Mouse (Mus musculus) forebrain, embryonic 12.5 days (tissue): ENCODE results near the gene Opcml. TPM values are rescaled to one million over a fixed set of nuclear protein-coding genes. Genes with fewer than 3 reads are reported as not detected.
A peak's percentile ranks its signal among the peaks of the same experiment; 100 is the strongest.

ENCODE experiments used
- ATAC-seq: fragments of 200-750 bp; cut with Nextera tagmentation; 2 replicates; pipeline ENCODE4 v1.8.0; 2017; ENCODE audit warnings: moderate TSS enrichment; ENCODE audit not compliant: low FRiP score
- H3K27ac ChIP-seq: fragments of 300-500 bp; sonication (generic); 2 replicates; pipeline ENCODE4 v1.5.1; 2016; ENCODE audit warnings: mild to moderate bottlenecking
- H3K27me3 ChIP-seq: fragments of 300-500 bp; sonication (generic); 2 replicates; pipeline ENCODE4 v1.6.1; 2016; ENCODE audit warnings: mild to moderate bottlenecking
- H3K36me3 ChIP-seq: fragments of 300-500 bp; sonication (generic); replicated peaks from 2 replicates; pipeline ENCODE4 v1.6.1; 2016; ENCODE audit warnings: mild to moderate bottlenecking
- H3K4me1 ChIP-seq: fragments of 300-500 bp; sonication (generic); 2 replicates; pipeline ENCODE4 v1.6.1; 2016
- H3K4me2 ChIP-seq: fragments of 300-500 bp; sonication (generic); 2 replicates; pipeline ENCODE4 v1.6.1; 2016; ENCODE audit warnings: mild to moderate bottlenecking, moderate library complexity
- H3K4me3 ChIP-seq: fragments of 300-500 bp; sonication (generic); replicated peaks from 2 replicates; pipeline ENCODE4 v1.5.1; 2016; ENCODE audit warnings: mild to moderate bottlenecking
- H3K9ac ChIP-seq: fragments of 300-500 bp; sonication (generic); 2 replicates; pipeline ENCODE4 v1.6.1; 2016; ENCODE audit warnings: mild to moderate bottlenecking
- H3K9me3 ChIP-seq: fragments of 300-500 bp; sonication (generic); 2 replicates; pipeline ENCODE4 v1.6.1; 2016
- WGBS: fragments of 180-500 bp; shearing (Covaris S2); methylation state at CpG from one replicate; pipeline ENCODE4 v1.1.7; 2016; 5-methylcytosine and 5-hydroxymethylcytosine counted together
- polyA plus RNA-seq: library from polyadenylated mRNA; unstranded; fragments of >200 nt; fragmentation: Nextera tagmentation; extraction: Ambion mirVana; gene quantifications from 2 replicates; pipeline ENCODE4 v1.2.1, GENCODE M21; 2016

Opcml gene
- polyA plus RNA-seq, 1 experiment from 2014 or later, result 6.2 TPM

DNA sequence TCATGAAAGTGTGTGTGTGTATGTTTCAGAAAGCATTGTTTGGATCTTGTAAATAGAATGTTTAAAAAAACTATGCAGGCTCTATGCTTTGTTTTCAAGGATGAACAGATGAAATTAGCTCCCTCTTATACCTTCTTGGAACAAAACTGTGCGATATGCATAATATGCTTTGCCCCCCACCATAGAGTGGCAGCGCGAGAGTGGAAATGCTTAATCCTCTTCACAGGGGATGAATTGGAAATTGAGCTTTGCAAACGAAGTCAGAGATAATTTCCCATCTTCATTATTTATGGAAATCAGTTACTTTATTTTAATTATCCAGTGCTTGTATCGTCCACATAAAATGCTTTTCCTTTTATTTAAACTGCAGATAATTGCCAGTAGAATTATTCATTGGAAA is 99.1 kb downstream of the Opcml start:
- 56% methylated on average over 5 of the region's 5 CpGs for WGBS
- Histone ChIP-seq H3K36me3 (no peaks in the 10 kb centered on the region), H3K9me3 (no peaks in the 10 kb centered on the region), H3K4me1 (0 out of 2 replicates have a peak, but pooled peaks cover 4% of the 10 kb centered on the region), H3K4me3 (no peak overlapping the region), H3K27ac (no peak overlapping the region), H3K27me3 (no peaks in the 10 kb centered on the region), H3K9ac (no peak overlapping the region), H3K4me2 (no peak overlapping the region)
- no peak for ATAC-seq

DNA sequence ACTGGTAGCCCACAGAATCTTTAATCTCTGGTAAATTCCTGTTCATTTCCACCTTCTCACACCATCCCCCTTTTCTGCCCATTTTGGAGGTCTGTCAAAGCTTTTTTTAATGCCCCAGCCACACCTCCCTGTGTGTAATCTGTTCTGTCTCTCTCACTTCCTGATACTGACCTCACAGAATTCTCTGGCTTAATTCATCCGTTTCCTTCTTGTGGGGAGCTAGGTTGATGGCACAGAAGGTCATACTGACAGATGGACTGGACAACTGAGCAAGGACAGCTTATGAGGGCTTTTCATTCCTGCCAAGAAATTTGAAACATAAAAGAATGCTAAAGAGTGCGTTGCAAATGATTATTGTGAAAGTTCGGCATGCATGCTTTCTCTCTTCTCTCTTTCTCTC is 126.7 kb downstream of the Opcml start:
- Histone ChIP-seq H3K4me2 (no peak overlapping the region), H3K4me1 (no peaks in the 10 kb centered on the region), H3K27ac (no peak overlapping the region), H3K27me3 (0 out of 2 replicates have a peak, but pooled peaks cover 2% of the 10 kb centered on the region), H3K36me3 (no peaks in the 10 kb centered on the region), H3K9ac (no peak overlapping the region), H3K4me3 (no peak overlapping the region), H3K9me3 (0 out of 2 replicates have a peak, but pooled peaks cover 2% of the 10 kb centered on the region)
- whole genome bisulfite sequencing, result 69% methylated on average over 3 of the region's 3 CpGs
- ATAC-seq, result no peak

DNA sequence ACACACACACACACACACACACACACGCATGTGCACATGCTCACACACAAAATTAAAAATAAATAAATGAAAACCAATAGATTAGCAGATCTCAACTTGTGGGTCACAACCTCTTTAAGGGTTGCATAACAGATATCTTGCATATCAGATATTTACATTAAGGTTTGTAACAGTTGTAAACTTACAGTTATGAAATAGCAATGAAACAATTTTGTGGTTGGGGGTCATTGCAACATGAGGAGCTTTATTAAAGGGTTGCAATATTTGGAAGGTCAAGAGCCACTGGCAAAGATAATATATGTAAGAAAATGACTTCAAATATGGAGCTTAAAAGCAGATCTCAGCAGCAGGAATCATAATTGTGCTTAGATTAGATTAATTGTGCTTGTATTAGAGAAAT is 132.9 kb downstream of the Opcml start:
- no peaks in the 10 kb centered on the region for H3K9me3 ChIP-seq
- no peak for ATAC-seq
- H3K9ac ChIP-seq, result no peak overlapping the region
- peaks cover 12% of the 10 kb centered on the region; the same call in 1 of the 2 replicates for H3K27me3 ChIP-seq
- peaks cover 6% of the 10 kb centered on the region; the same call in 1 of the 2 replicates for H3K4me1 ChIP-seq
- no peak overlapping the region for H3K4me3 ChIP-seq
- WGBS, result 88% methylated on average over 1 of the region's 1 CpGs
- H3K4me2 ChIP-seq, result no peak overlapping the region
- H3K27ac ChIP-seq, result no peak overlapping the region
- H3K36me3 ChIP-seq, result no peaks in the 10 kb centered on the region

GRCm38 (mm10) chr9:27923945-27924825 is 133.6 kb downstream of the Opcml start:
- H3K4me1 ChIP-seq, result peaks cover 6% of the 10 kb centered on the region; the same call in 1 of the 2 replicates
- 81% methylated on average over 4 of the region's 4 CpGs for WGBS
- no peak overlapping the region for H3K4me3 ChIP-seq
- no peaks in the 10 kb centered on the region for H3K9me3 ChIP-seq
- no peaks in the 10 kb centered on the region for H3K36me3 ChIP-seq
- no peak overlapping the region for H3K4me2 ChIP-seq
- H3K9ac ChIP-seq, result no peak overlapping the region
- no peak for ATAC-seq
- no peak overlapping the region for H3K27ac ChIP-seq
- peaks cover 12% of the 10 kb centered on the region; the same call in 1 of the 2 replicates for H3K27me3 ChIP-seq

GRCm38 (mm10) chr9:27925650-27926049 is 135.1 kb downstream of the Opcml start:
- H3K27me3 ChIP-seq, result peaks cover 12% of the 10 kb centered on the region; the same call in 1 of the 2 replicates
- 0 out of 2 replicates have a peak, but pooled peaks have one; percentile 23 for ATAC-seq
- H3K4me2 ChIP-seq, result no peak overlapping the region
- no peaks in the 10 kb centered on the region for H3K9me3 ChIP-seq
- no peak overlapping the region for H3K4me3 ChIP-seq
- WGBS, result 37% methylated on average over 2 of the region's 2 CpGs
- peaks cover 6% of the 10 kb centered on the region; the same call in 1 of the 2 replicates for H3K4me1 ChIP-seq
- H3K27ac ChIP-seq, result no peak overlapping the region
- H3K9ac ChIP-seq, result no peak overlapping the region
- H3K36me3 ChIP-seq, result no peaks in the 10 kb centered on the region

DNA sequence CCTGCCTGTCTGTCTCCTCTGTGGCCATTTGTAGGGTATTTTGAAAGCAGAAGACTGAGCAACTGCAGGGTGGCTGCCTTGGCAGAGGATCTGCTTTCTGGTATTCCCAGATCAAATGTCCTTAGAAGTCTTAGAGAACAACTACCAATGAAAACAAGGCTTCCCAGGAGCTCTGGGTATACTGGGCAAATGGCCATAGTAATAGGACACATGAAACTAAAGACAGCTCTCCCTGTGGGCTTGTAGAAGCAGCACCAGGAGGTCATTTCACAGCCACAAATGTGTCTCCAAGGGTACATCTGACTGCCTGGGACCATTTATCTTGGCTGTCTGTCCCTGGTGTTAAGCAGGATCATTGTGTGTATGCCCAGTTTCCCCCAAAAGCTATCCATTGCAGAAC is 146.7 kb downstream of the Opcml start:
- H3K27me3 ChIP-seq, result no peaks in the 10 kb centered on the region
- no peaks in the 10 kb centered on the region for H3K4me1 ChIP-seq
- H3K9me3 ChIP-seq, result no peaks in the 10 kb centered on the region
- no peaks in the 10 kb centered on the region for H3K36me3 ChIP-seq
- ATAC-seq, result no peak
- H3K27ac ChIP-seq, result no peak overlapping the region
- H3K9ac ChIP-seq, result no peak overlapping the region
- H3K4me2 ChIP-seq, result no peak overlapping the region
- H3K4me3 ChIP-seq, result no peak overlapping the region

DNA sequence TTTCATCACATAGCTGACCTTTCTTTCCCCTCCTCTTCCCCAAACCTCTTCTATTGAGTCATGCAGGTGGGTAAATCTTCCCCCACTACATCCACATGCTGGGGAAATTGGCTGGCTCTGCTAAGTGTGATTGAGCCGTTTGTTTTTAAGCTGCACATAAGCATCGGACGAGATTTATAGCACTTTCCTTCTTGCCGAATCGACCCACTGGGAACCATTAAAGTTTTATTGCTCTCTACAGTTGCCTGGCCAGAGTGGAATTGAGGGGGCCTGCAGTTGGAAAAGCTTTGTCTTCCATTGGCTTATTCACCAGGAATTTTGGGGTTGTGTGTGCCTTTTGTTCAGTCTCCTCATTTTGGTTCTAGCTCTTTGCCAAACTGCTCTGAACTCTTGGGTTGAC is 147.1 kb downstream of the Opcml start:
- H3K4me2 ChIP-seq, result no peak overlapping the region
- H3K36me3 ChIP-seq, result no peaks in the 10 kb centered on the region
- no peak overlapping the region for H3K4me3 ChIP-seq
- H3K9ac ChIP-seq, result no peak overlapping the region
- WGBS, result 88% methylated on average over 5 of the region's 5 CpGs
- no peaks in the 10 kb centered on the region for H3K27me3 ChIP-seq
- no peaks in the 10 kb centered on the region for H3K9me3 ChIP-seq
- no peak overlapping the region for H3K27ac ChIP-seq
- no peak for ATAC-seq
- H3K4me1 ChIP-seq, result no peaks in the 10 kb centered on the region

DNA sequence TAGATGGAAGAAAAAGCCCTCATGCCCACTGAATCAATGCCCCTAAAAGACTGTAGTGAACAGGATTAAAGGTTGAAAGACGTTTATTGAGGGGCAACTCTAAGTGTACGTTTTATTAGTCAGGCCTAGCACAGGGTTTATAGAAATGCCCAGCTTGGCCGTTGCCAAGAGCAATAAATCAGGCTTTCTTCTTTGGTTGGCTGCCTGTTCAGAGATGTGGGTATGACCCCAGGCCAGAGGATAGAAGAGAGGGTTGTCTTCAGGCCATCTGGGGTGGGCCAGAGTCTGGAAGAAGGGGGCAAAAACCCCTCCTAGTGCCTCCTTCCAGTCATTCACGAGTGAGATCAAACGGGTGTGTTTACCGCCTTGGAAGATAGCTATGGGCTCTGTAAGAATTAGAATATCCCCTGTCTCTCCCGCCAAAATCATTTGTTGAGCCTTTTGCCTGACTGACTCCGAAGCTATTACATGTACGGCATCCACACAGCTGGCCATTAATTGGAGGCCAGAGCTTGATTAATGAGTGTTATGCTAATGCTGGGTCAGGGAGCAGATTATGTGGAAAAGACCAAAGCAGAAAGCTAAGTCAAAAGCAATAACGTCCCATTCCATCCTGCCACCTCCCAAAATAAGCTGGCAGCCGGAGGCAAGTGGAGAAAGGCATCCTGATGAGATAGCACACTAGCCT is 154.9 kb downstream of the Opcml start:
- no peaks in the 10 kb centered on the region for H3K27me3 ChIP-seq
- no peaks in the 10 kb centered on the region for H3K9me3 ChIP-seq
- H3K4me2 ChIP-seq, result no peak overlapping the region
- no peak overlapping the region for H3K9ac ChIP-seq
- no peak overlapping the region for H3K4me3 ChIP-seq
- WGBS, result 48% methylated on average over 11 of the region's 11 CpGs
- H3K4me1 ChIP-seq, result peaks cover 5% of the 10 kb centered on the region; the same call in 1 of the 2 replicates
- ATAC-seq, result no peak
- no peaks in the 10 kb centered on the region for H3K36me3 ChIP-seq
- no peak overlapping the region for H3K27ac ChIP-seq

DNA sequence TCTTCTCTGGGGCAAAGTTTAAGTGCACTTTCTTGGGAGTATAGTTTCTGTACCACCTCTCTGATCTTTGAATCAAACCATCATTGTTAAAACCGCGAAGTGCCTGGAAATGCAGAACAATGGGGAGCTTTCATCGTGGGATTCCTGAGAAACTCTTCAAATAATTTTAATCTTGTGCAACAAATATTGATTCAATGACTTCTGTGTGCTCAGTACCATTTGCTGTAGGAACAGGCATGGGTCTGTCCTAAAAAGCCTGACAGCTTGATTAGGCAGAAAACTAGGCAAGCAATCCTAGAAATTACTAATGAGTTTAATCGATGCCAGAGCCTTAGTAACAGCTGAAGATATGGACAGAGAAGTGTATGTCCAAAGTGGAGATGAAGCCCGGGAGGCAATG is 160.5 kb downstream of the Opcml start:
- WGBS, result 38% methylated on average over 5 of the region's 5 CpGs
- Histone ChIP-seq H3K27ac (no peak overlapping the region), H3K27me3 (no peaks in the 10 kb centered on the region), H3K9me3 (no peaks in the 10 kb centered on the region), H3K36me3 (no peaks in the 10 kb centered on the region), H3K4me3 (no peak overlapping the region), H3K4me2 (no peak overlapping the region), H3K4me1 (0 out of 2 replicates have a peak, but pooled peaks cover 3% of the 10 kb centered on the region), H3K9ac (no peak overlapping the region)
- ATAC-seq, result no peak

DNA sequence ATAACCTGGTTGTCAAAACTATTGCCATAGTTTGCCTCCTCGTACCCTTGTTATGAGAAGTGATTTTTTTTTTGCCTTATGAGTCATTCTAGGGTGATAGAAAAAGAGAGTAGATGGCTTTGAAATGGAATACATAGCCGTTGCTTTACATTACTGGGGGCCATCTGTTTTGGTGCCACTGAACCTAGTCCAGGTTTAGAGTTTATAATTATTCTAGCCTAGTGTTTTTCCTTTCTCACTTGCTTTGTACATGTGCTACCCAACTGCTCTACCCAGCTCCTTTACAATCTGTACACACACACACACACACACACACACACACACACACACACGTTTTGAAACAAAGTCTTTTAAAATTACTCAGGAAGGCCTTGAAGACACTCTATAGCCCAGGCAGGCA is 171.1 kb downstream of the Opcml start:
- Histone ChIP-seq H3K4me3 (no peak overlapping the region), H3K36me3 (no peaks in the 10 kb centered on the region), H3K27me3 (no peaks in the 10 kb centered on the region), H3K9me3 (no peaks in the 10 kb centered on the region), H3K4me1 (no peaks in the 10 kb centered on the region; the same call in 1 of the 2 replicates), H3K4me2 (no peak overlapping the region), H3K9ac (no peak overlapping the region), H3K27ac (no peak overlapping the region)
- 82% methylated on average over 3 of the region's 3 CpGs for WGBS
- no peak for ATAC-seq

DNA sequence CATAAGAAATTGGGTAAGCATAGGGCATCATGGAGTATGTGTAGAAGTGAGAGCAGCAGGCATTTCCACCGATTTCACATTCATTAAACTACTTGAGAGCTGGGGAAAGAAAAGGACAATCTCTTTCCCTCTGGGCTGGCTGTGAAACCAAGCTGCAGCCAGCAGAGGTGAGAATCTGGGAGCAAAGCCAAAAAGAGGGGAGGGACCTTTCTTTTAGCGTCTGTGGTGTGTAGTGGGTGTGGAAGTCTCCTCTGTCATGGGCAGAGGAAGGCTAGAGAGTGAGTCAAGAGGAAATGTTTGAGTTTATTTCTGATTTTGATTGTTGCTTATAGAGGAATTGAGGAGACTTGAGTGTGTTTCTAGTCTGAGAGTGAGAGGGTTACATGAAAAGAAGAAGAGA is 172.8 kb downstream of the Opcml start:
- H3K36me3 ChIP-seq, result no peaks in the 10 kb centered on the region
- H3K4me1 ChIP-seq, result no peaks in the 10 kb centered on the region; the same call in 1 of the 2 replicates
- no peak overlapping the region for H3K4me2 ChIP-seq
- no peak overlapping the region for H3K27ac ChIP-seq
- H3K4me3 ChIP-seq, result no peak overlapping the region
- no peaks in the 10 kb centered on the region for H3K27me3 ChIP-seq
- no peak for ATAC-seq
- WGBS, result 49% methylated on average over 2 of the region's 2 CpGs
- H3K9ac ChIP-seq, result no peak overlapping the region
- H3K9me3 ChIP-seq, result no peaks in the 10 kb centered on the region

DNA sequence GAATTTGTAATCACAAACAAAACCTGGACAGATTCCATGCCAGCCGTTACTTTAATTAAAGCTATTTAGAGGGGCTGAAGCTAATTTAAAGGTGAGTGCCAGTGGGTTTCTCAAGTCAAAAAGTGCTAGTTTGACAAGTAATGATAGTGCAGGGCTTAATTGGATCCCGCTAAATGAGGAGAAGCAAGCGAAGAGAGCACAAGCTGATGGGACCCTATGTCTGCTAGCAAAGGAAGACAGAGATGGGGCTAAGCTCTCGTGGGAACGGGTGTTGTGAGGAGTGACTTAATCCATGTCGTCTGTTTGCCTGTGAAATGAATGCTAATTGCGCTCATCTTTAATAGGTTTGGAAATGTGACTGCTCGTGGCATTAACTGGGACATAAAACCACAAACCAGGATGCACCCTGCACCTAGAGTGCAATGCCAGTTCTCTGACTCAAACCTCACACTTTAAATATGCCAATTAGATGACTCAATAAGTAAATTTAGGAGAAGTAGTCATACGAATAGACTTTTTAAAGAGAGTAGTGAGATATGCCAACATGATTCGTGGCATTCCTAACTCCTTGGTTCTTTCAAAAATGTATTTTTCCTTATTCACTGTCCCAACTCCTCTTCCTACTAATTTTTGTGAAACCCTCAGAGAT is 174.5 kb downstream of the Opcml start:
- 66% methylated on average over 10 of the region's 10 CpGs for WGBS
- H3K9me3 ChIP-seq, result no peaks in the 10 kb centered on the region
- H3K4me2 ChIP-seq, result no peak overlapping the region
- no peaks in the 10 kb centered on the region; the same call in 1 of the 2 replicates for H3K4me1 ChIP-seq
- H3K27me3 ChIP-seq, result no peaks in the 10 kb centered on the region
- H3K4me3 ChIP-seq, result no peak overlapping the region
- no peak overlapping the region for H3K27ac ChIP-seq
- ATAC-seq, result no peak
- H3K9ac ChIP-seq, result no peak overlapping the region
- no peaks in the 10 kb centered on the region for H3K36me3 ChIP-seq
